Mouse (Mus musculus): ENCODE measurements around the gene Pik3cg. TPM values are rescaled to one million over a fixed set of nuclear protein-coding genes. Genes with fewer than 3 reads are reported as not detected.

The Pik3cg gene
- polyA plus RNA-seq, 1 experiment from 2014 or later: 2.1 TPM

GRCm38 (mm10) chr12:32222758-32223385, 14.4 kb upstream of the Pik3cg start:
- H3K36me3 ChIP-seq: no peaks in the 10 kb centered on the region
- H3K27me3 ChIP-seq: no peaks in the 10 kb centered on the region
- no peak overlapping the region for H3K4me3 ChIP-seq
- no peak overlapping the region for H3K27ac ChIP-seq
- no peaks in the 10 kb centered on the region for H3K9me3 ChIP-seq
- ATAC-seq (ENCODE audit: low FRiP score, low read depth): no peak
- H3K4me2 ChIP-seq (replicated peaks): no peak overlapping the region
- no peaks in the 10 kb centered on the region for H3K4me1 ChIP-seq
- 86% methylated on average over 7 of the region's 7 CpGs for WGBS
- no peak overlapping the region for H3K9ac ChIP-seq

DNA sequence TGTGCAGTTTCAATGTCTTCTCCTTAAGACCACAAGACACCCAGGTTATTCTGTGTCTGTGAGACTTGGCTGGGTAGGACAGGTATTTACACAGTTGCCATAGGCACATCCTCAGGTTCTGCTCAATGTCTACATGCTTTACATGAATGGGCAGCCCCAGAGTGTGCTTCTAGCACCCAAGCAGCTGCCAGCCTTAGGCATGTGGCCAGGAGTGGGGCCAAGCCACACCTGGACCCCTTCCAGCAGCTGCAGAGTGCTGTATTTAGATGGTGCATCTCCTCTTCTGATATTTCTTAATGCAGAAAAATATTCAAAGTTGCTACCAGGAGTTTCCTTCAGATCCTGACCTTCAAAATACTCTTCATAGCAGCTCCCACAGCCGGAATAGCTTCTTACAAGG, 11.9 kb upstream of the Pik3cg start:
- Histone ChIP-seq H3K9me3 (no peaks in the 10 kb centered on the region), H3K27me3 (no peaks in the 10 kb centered on the region), H3K4me1 (no peaks in the 10 kb centered on the region), H3K9ac (no peak overlapping the region), H3K4me3 (no peak overlapping the region), H3K36me3 (no peaks in the 10 kb centered on the region), H3K27ac (no peak overlapping the region), H3K4me2 (replicated peaks) (no peak overlapping the region)
- 63% methylated on average over 1 of the region's 1 CpGs for WGBS
- ATAC-seq (ENCODE audit: low FRiP score, low read depth): no peak

DNA sequence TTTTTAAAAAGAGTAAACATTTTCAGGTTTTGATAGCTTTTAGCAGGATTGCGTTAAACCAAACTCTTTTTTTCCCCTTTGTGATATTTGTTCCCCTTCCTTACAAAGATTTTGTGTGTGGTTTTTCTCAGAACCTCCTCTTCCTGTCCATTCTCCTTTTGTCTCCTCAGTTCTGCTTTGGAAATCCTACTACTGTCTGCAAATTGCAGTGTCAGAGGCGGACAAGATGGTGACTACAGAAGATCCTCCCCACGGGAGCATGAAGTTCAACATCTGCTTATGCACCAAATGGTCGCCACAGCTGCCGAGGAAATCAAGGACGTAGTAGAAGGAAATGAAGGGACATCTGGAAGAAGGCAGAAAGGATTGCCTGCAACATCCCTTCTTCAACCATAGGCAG, 6.7 kb upstream of the Pik3cg start:
- no peaks in the 10 kb centered on the region for H3K36me3 ChIP-seq
- no peak for ATAC-seq (ENCODE audit: low FRiP score, low read depth)
- H3K4me2 ChIP-seq (replicated peaks): no peak overlapping the region
- H3K4me3 ChIP-seq: no peak overlapping the region
- H3K27ac ChIP-seq: no peak overlapping the region
- no peaks in the 10 kb centered on the region for H3K4me1 ChIP-seq
- no peak overlapping the region for H3K9ac ChIP-seq
- H3K27me3 ChIP-seq: no peaks in the 10 kb centered on the region
- WGBS: 68% methylated on average over 6 of the region's 6 CpGs
- H3K9me3 ChIP-seq: no peaks in the 10 kb centered on the region

GRCm38 (mm10) chr12:32212702-32213101, 4.2 kb upstream of the Pik3cg start:
- ATAC-seq (ENCODE audit: low FRiP score, low read depth): no peak

DNA sequence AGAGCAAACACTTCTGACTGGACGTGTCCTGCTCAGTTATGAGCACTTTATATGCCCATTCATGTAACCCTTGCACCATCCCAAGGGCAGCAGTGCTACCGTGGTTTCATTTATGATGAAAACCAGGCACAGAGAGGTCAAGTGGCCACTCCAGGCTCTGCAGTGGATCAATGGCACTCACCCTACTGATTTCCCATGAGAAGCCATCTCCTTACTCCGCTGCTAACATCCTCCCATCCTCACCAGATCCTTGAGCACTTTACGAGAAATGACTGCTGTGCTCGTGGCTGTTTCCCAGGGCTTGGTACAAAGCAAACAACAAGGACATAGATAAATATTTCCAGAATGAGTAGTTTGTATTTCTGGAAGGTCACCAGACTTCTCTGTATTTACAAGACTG, 3.7 kb upstream of the Pik3cg start:
- Histone ChIP-seq H3K27ac (no peak overlapping the region), H3K4me2 (replicated peaks) (no peak overlapping the region), H3K9ac (no peak overlapping the region), H3K4me3 (no peak overlapping the region), H3K4me1 (no peaks in the 10 kb centered on the region), H3K9me3 (no peaks in the 10 kb centered on the region), H3K36me3 (no peaks in the 10 kb centered on the region), H3K27me3 (no peaks in the 10 kb centered on the region)
- 84% methylated on average over 5 of the region's 5 CpGs for WGBS
- no peak for ATAC-seq (ENCODE audit: low FRiP score, low read depth)

More at GRCm38 (mm10) chr12:32212702-32213101, 4.2 kb upstream of the Pik3cg start:
- no peaks in the 10 kb centered on the region for H3K4me1 ChIP-seq
- no peak overlapping the region for H3K4me2 ChIP-seq (replicated peaks)
- no peaks in the 10 kb centered on the region for H3K27me3 ChIP-seq
- H3K36me3 ChIP-seq: no peaks in the 10 kb centered on the region
- H3K9ac ChIP-seq: no peak overlapping the region
- whole genome bisulfite sequencing: 87% methylated on average over 5 of the region's 5 CpGs
- no peak overlapping the region for H3K4me3 ChIP-seq
- no peaks in the 10 kb centered on the region for H3K9me3 ChIP-seq
- H3K27ac ChIP-seq: no peak overlapping the region

DNA sequence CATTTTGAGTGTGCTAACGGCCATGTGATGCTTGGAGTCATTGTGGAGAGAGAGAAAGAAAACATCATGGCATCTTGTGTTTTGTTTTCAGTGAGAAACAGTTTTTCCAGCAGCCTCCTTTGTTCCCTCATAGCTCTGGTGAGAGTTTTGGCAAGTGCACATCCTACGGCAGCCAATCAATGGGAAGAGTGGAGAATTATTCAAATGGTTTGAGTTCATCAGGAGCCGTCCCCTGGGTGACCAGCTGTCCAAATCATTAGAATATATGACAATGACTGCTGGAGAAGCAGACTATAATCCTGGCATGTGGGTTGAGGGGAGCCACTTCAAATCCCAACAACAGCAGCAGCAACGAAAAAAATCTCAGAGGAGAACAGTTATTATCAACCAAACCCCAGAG, 2.8 kb upstream of the Pik3cg start:
- Histone ChIP-seq H3K4me2 (replicated peaks) (no peak overlapping the region), H3K36me3 (no peaks in the 10 kb centered on the region), H3K4me3 (no peak overlapping the region), H3K4me1 (no peaks in the 10 kb centered on the region), H3K9ac (no peak overlapping the region), H3K27me3 (no peaks in the 10 kb centered on the region), H3K9me3 (no peaks in the 10 kb centered on the region), H3K27ac (no peak overlapping the region)
- WGBS: 78% methylated on average over 4 of the region's 4 CpGs
- no peak for ATAC-seq (ENCODE audit: low FRiP score, low read depth)

DNA sequence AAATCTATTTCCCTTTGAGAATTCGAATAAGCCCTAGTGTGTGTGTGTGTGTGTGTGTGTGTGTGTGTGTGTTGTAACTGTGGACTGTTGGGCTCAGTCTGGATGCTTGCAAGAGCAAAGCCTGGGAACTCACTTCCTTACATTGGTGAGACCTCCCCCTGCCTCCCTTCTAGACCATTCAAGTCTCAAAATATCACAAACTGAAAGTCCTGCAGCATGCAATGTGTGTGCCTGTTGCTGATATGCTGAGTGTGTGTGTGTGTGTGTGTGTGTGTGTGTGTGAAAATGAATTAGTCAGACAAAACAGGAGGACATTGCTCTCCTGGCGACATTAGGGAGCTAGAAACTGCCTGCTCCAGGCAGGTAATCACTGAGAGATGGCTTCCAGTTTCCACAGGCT, 492 bp upstream of the Pik3cg start:
- no peak for ATAC-seq (ENCODE audit: low FRiP score, low read depth)
- H3K4me3 ChIP-seq: no peak overlapping the region
- 78% methylated on average over 2 of the region's 2 CpGs for WGBS
- no peak overlapping the region for H3K4me2 ChIP-seq (replicated peaks)
- H3K4me1 ChIP-seq: no peaks in the 10 kb centered on the region
- H3K9ac ChIP-seq: no peak overlapping the region
- no peaks in the 10 kb centered on the region for H3K27me3 ChIP-seq
- no peaks in the 10 kb centered on the region for H3K9me3 ChIP-seq
- no peak overlapping the region for H3K27ac ChIP-seq
- no peaks in the 10 kb centered on the region for H3K36me3 ChIP-seq

- no peak overlapping the region for H3K9ac ChIP-seq
- 67% methylated on average over 3 of the region's 3 CpGs for WGBS
- no peaks in the 10 kb centered on the region for H3K9me3 ChIP-seq
- no peaks in the 10 kb centered on the region for H3K4me1 ChIP-seq
- ATAC-seq (ENCODE audit: low FRiP score, low read depth): peak; percentile 45; the same call in 1 of the 2 replicates
- no peak overlapping the region for H3K4me2 ChIP-seq (replicated peaks)
- H3K27me3 ChIP-seq: no peaks in the 10 kb centered on the region
- H3K4me3 ChIP-seq: no peak overlapping the region
- no peak overlapping the region for H3K27ac ChIP-seq
- H3K36me3 ChIP-seq: no peaks in the 10 kb centered on the region
These were observed 1.3 kb downstream of the Pik3cg start for GRCm38 (mm10) chr12:32207141-32207540.

DNA sequence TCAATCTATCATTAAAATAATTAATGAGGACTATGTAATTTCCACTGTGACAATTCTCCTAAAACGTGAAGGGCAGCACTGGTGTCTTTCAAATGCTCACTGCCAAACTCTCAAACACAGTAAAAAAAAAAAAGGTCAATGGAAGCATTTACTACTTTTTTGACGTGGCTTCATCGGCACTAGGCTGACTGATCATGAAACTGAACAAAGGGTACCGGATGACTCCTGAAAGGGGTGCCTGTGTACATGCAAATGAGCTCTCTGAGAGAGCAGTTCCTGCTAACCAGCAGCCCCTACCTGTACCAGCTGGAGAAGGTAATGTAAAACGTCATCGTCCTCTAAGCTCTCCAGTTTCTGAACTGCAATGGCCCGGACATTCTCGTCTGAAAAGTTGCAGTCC, 4.8 kb downstream of the Pik3cg start:
- H3K9ac ChIP-seq: no peak overlapping the region
- H3K4me1 ChIP-seq: no peaks in the 10 kb centered on the region
- no peak overlapping the region for H3K27ac ChIP-seq
- no peak overlapping the region for H3K4me2 ChIP-seq (replicated peaks)
- H3K9me3 ChIP-seq: no peaks in the 10 kb centered on the region
- WGBS: 58% methylated on average over 8 of the region's 8 CpGs
- H3K4me3 ChIP-seq: no peak overlapping the region
- no peak for ATAC-seq (ENCODE audit: low FRiP score, low read depth)
- H3K36me3 ChIP-seq: no peaks in the 10 kb centered on the region
- no peaks in the 10 kb centered on the region for H3K27me3 ChIP-seq

DNA sequence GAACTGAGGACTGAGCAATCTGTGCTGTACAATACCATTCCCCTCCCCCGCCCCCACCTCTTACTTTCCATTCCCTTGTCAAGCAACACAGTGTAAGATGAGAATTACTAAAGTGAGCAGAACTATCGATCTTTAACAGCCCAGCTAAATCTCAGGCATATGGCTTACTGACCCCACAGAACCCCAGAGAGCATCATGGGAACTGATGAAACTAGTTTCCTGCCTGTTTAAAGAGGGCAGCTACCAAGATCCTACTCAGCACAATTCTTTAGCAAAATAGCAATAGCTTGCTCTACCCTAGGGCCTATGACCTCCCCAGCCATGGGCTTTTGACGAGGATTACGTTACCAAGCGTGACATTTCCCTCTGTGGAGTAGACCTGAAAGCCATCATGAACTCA, 5.9 kb downstream of the Pik3cg start:
- H3K27me3 ChIP-seq: no peaks in the 10 kb centered on the region
- H3K9ac ChIP-seq: no peak overlapping the region
- no peak overlapping the region for H3K4me3 ChIP-seq
- no peaks in the 10 kb centered on the region for H3K9me3 ChIP-seq
- H3K4me2 ChIP-seq (replicated peaks): no peak overlapping the region
- no peaks in the 10 kb centered on the region for H3K36me3 ChIP-seq
- 87% methylated on average over 5 of the region's 5 CpGs for WGBS
- H3K4me1 ChIP-seq: no peaks in the 10 kb centered on the region
- no peak for ATAC-seq (ENCODE audit: low FRiP score, low read depth)
- H3K27ac ChIP-seq: no peak overlapping the region

- H3K27ac ChIP-seq: no peak overlapping the region
- H3K4me1 ChIP-seq: no peaks in the 10 kb centered on the region
- no peaks in the 10 kb centered on the region for H3K27me3 ChIP-seq
- no peak overlapping the region for H3K4me2 ChIP-seq (replicated peaks)
- no peak overlapping the region for H3K9ac ChIP-seq
- H3K36me3 ChIP-seq: no peaks in the 10 kb centered on the region
- no peaks in the 10 kb centered on the region for H3K9me3 ChIP-seq
- 97% methylated on average over 7 of the region's 7 CpGs for WGBS
- H3K4me3 ChIP-seq: no peak overlapping the region
- ATAC-seq (ENCODE audit: low FRiP score, low read depth): no peak
These were observed 6.5 kb downstream of the Pik3cg start for GRCm38 (mm10) chr12:32201932-32202331.

- H3K9me3 ChIP-seq: no peaks in the 10 kb centered on the region
- no peaks in the 10 kb centered on the region for H3K4me1 ChIP-seq
- H3K9ac ChIP-seq: no peak overlapping the region
- no peaks in the 10 kb centered on the region for H3K36me3 ChIP-seq
- no peak overlapping the region for H3K27ac ChIP-seq
- no peak for ATAC-seq (ENCODE audit: low FRiP score, low read depth)
- WGBS: 90% methylated on average over 6 of the region's 6 CpGs
- no peaks in the 10 kb centered on the region for H3K27me3 ChIP-seq
- H3K4me2 ChIP-seq (replicated peaks): no peak overlapping the region
- no peak overlapping the region for H3K4me3 ChIP-seq
These were observed 7.3 kb downstream of the Pik3cg start for GRCm38 (mm10) chr12:32201070-32201585.

DNA sequence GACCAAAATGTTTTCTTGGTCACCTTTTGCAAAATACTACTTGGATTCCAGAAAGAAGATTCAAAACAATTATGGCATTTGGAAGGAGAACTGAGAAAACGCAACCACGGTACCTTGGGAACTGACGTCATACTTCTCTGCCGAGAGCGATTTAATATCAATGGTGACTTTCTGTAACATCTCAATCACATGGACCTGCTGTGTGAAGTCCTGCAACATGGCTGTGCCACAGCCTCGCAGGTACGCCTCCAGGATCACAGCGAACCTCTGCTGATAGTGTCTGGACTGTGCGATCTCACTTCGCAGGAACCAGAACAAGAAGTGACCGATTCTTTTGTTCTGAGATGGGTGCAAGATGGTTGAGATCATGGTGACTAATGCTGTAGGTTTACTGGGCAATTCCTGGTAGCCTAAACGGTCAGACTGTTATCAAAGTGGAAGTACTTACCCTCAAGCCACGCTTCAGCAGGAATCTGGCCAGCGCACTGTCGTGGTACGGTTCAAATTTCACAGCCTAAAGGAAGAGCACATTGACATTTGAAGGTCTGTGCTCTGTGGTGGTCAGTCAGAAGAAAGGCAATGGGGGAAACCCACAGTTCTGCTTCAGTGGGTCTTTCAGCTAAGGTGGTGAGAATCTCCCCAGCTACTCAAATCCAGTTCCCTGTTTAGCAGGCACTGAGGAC, 7.9 kb downstream of the Pik3cg start:
- H3K27me3 ChIP-seq: no peaks in the 10 kb centered on the region
- WGBS: 77% methylated on average over 16 of the region's 16 CpGs
- H3K9ac ChIP-seq: no peak overlapping the region
- no peak overlapping the region for H3K4me3 ChIP-seq
- H3K36me3 ChIP-seq: no peaks in the 10 kb centered on the region
- no peak for ATAC-seq (ENCODE audit: low FRiP score, low read depth)
- no peak overlapping the region for H3K27ac ChIP-seq
- H3K4me2 ChIP-seq (replicated peaks): no peak overlapping the region
- H3K4me1 ChIP-seq: no peaks in the 10 kb centered on the region
- no peaks in the 10 kb centered on the region for H3K9me3 ChIP-seq

All from limb, embryonic 13.5 days (tissue).